Mouse (Mus musculus) hindbrain, embryonic 12.5 days (tissue): ENCODE measurements around the gene Zscan12. TPM values are rescaled to one million over a fixed set of nuclear protein-coding genes. Genes with fewer than 3 reads are reported as not detected.
A peak's percentile ranks its signal among the peaks of the same experiment; 100 is the strongest.

ENCODE experiments used
- ATAC-seq: fragments of 200-750 bp; cut with Nextera tagmentation; 2 replicates; pipeline ENCODE4 v1.8.0; 2017; ENCODE audit warnings: moderate TSS enrichment; ENCODE audit not compliant: low FRiP score
- H3K27ac ChIP-seq: fragments of 300-500 bp; sonication (generic); 2 replicates; pipeline ENCODE4 v1.5.1; 2016; ENCODE audit warnings: mild to moderate bottlenecking
- H3K27me3 ChIP-seq: fragments of 300-500 bp; sonication (generic); 2 replicates; pipeline ENCODE4 v1.6.1; 2016; ENCODE audit warnings: mild to moderate bottlenecking
- H3K36me3 ChIP-seq: fragments of 300-500 bp; sonication (generic); 2 replicates; pipeline ENCODE4 v1.6.1; 2016; ENCODE audit warnings: mild to moderate bottlenecking
- H3K4me1 ChIP-seq: fragments of 300-500 bp; sonication (generic); 2 replicates; pipeline ENCODE4 v1.6.1; 2016
- H3K4me2 ChIP-seq: fragments of 300-500 bp; sonication (generic); replicated peaks from 2 replicates; pipeline ENCODE4 v1.6.1; 2016; ENCODE audit warnings: mild to moderate bottlenecking
- H3K4me3 ChIP-seq: fragments of 300-500 bp; sonication (generic); 2 replicates; pipeline ENCODE4 v1.5.1; 2016; ENCODE audit warnings: mild to moderate bottlenecking
- H3K9ac ChIP-seq: fragments of 300-500 bp; sonication (generic); 2 replicates; pipeline ENCODE4 v1.6.1; 2016; ENCODE audit warnings: mild to moderate bottlenecking, moderate library complexity
- H3K9me3 ChIP-seq: fragments of 300-500 bp; sonication (generic); replicated peaks from 2 replicates; pipeline ENCODE4 v1.6.1; 2016; ENCODE audit warnings: mild to moderate bottlenecking
- WGBS: fragments of 180-500 bp; shearing (Covaris S2); methylation state at CpG from one replicate; pipeline ENCODE4 v1.1.7; 2016; 5-methylcytosine and 5-hydroxymethylcytosine counted together
- polyA plus RNA-seq: library from polyadenylated mRNA; unstranded; fragments of >200 nt; fragmentation: Nextera tagmentation; extraction: Ambion mirVana; gene quantifications from 2 replicates; pipeline ENCODE4 v1.2.1, GENCODE M21; 2016

The Zscan12 gene
- polyA plus RNA-seq, 1 experiment from 2014 or later: 17.0 TPM

DNA sequence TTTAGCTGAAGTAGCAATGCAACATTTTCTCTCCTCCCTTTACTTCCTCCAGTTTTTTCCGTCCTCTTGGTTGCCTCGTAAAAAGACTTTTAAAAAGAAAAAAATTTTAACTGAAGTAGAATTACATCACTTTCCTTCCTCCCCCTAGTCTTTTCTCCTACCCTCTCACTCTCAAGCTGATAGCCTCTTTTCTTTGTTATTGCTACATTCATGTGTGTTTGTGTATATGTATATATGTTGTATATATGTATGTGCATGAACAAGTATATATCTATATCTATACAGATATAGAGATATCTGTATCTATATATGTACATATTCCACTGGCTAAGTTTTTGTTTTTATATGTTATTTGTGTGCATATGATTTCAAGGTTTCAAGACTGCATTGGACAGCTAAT is 40.2 kb downstream of the Zscan12 start:
- Histone ChIP-seq H3K4me1 (peaks cover 19% of the 10 kb centered on the region), H3K9ac (peak overlapping the region; percentile 77; the same call in 1 of the 2 replicates), H3K4me3 (peak overlapping the region; percentile 57), H3K36me3 (peaks cover 8% of the 10 kb centered on the region; the same call in 1 of the 2 replicates), H3K27ac (no peak overlapping the region), H3K9me3 (no peaks in the 10 kb centered on the region), H3K4me2 (peak overlapping the region; percentile 75), H3K27me3 (0 out of 2 replicates have a peak, but pooled peaks cover 3% of the 10 kb centered on the region)
- ATAC-seq: peak; percentile 65
- WGBS: 0% methylated on average over 2 of the region's 2 CpGs

DNA sequence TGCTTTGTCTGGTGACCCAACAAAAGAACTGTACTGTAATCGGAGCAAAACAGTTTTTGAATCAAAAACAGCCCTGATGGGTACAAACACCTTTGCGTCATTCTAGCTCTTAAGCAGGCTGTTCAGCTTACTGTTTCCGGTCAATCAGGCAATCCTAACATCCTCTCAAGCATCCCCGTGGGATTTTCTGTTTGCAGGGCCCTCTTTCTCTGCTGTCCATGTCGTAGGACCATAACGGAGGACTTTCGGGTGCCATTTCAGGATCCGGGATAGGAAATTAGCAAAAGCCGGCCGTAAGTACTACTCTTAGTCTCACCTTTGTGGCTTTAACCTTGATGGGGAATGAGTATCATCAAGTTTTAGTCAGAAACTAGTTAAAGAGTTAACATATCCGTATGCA is 44.7 kb downstream of the Zscan12 start:
- Histone ChIP-seq H3K27me3 (0 out of 2 replicates have a peak, but pooled peaks cover 3% of the 10 kb centered on the region), H3K4me3 (no peak overlapping the region), H3K4me2 (no peak overlapping the region), H3K9ac (no peak overlapping the region), H3K36me3 (no peaks in the 10 kb centered on the region), H3K9me3 (no peaks in the 10 kb centered on the region), H3K27ac (no peak overlapping the region), H3K4me1 (peaks cover 3% of the 10 kb centered on the region)
- no peak for ATAC-seq
- WGBS: 81% methylated on average over 11 of the region's 11 CpGs

GRCm38 (mm10) chr13:21407969-21408804 is 45.6 kb downstream of the Zscan12 start:
- H3K27ac ChIP-seq: peak overlapping the region; percentile 72
- peaks cover 3% of the 10 kb centered on the region for H3K4me1 ChIP-seq
- peak; percentile 96 for ATAC-seq
- peak overlapping the region; percentile 66 for H3K9ac ChIP-seq
- peak overlapping the region; percentile 52 for H3K4me3 ChIP-seq
- H3K9me3 ChIP-seq: no peaks in the 10 kb centered on the region
- 0 out of 2 replicates have a peak, but pooled peaks cover 3% of the 10 kb centered on the region for H3K27me3 ChIP-seq
- 5% methylated on average over 27 of the region's 27 CpGs for WGBS
- H3K36me3 ChIP-seq: no peaks in the 10 kb centered on the region
- H3K4me2 ChIP-seq: peak overlapping the region; percentile 67

- Histone ChIP-seq H3K4me2 (peak overlapping the region; percentile 67), H3K9ac (peak overlapping the region; percentile 66), H3K27ac (peak overlapping the region; percentile 72), H3K4me3 (peak overlapping the region; percentile 52), H3K27me3 (0 out of 2 replicates have a peak, but pooled peaks cover 3% of the 10 kb centered on the region), H3K36me3 (no peaks in the 10 kb centered on the region), H3K9me3 (no peaks in the 10 kb centered on the region), H3K4me1 (peaks cover 3% of the 10 kb centered on the region)
- WGBS: 48% methylated on average over 11 of the region's 11 CpGs
- peak; percentile 23 for ATAC-seq
These were observed 46.3 kb downstream of the Zscan12 start for GRCm38 (mm10) chr13:21408805-21409459.

DNA sequence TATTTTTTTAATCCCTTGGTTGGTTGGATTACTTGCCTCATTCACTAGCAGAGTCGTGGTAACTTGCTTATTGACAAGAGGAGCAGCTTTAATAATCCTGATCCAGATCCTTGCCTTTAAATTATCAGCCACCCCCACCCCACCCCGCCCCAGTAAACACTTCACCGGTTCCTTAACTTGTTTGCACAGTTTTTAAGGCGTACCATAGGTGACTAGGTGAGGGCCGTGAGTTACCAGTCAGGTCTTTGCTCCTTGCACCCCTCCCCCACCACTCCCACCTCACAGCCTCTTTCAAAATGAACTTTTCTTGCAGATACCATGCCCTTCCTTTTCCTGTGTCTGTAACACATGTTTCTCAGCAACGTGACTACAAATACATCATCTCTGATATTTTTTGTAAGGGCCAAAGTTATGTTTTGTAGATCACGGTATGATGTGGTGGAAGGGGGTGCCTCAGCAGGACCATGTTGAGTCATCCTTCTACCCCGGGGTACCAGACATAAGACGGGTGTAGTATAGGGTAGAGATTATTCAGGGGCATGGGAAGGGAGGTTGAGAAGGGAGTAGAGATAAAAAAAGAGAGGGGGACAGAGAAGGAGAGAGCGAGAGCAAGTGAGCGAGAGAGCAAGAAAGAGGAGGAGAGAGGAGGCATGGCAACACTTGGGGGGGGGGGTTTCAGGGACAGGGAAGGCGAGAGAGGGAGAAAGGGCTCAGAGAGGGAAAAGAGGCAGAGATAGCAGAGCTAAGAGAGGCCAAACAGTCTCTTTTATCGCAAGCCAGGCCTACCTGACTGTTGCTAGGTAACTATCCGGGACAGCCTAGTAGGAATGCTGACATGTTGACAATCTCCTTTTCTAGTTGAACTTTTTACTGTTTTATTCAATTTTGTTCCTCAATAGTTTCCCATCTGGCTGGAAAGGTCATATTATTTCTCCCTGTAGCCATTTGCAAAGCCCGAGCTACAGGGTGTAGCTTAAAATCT is 51.9 kb downstream of the Zscan12 start:
- H3K36me3 ChIP-seq: no peaks in the 10 kb centered on the region
- no peak for ATAC-seq
- no peak overlapping the region for H3K27ac ChIP-seq
- no peaks in the 10 kb centered on the region for H3K4me1 ChIP-seq
- H3K4me2 ChIP-seq: no peak overlapping the region
- no peak overlapping the region for H3K9ac ChIP-seq
- H3K9me3 ChIP-seq: no peaks in the 10 kb centered on the region
- 67% methylated on average over 14 of the region's 15 CpGs for WGBS
- no peak overlapping the region for H3K4me3 ChIP-seq
- no peaks in the 10 kb centered on the region for H3K27me3 ChIP-seq

- Histone ChIP-seq H3K9me3 (no peaks in the 10 kb centered on the region), H3K9ac (no peak overlapping the region), H3K27me3 (no peaks in the 10 kb centered on the region), H3K4me1 (no peaks in the 10 kb centered on the region), H3K4me2 (no peak overlapping the region), H3K27ac (no peak overlapping the region), H3K36me3 (no peaks in the 10 kb centered on the region), H3K4me3 (no peak overlapping the region)
- no peak for ATAC-seq
- WGBS: 83% methylated on average over 4 of the region's 4 CpGs
These were observed 52.6 kb downstream of the Zscan12 start for GRCm38 (mm10) chr13:21415266-21415665.

DNA sequence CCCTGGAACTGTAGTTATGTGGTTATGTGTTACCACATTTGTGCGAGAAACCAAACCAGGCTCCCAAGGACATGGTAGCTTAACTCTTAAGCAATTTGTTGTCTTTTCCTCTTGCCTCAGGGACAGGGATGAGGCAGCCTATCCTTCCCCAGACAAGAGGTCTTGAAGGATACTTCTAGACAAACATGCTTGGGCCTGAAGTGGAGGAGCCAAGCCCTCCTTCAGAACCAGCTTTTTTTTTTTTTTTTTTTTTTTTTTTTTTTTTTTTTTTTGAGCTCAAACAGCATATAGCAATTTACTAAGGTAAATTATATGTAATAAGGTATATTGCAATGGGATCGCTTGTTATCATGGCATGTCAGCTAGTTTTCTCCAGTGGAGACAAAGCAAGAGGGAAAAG is 53.1 kb downstream of the Zscan12 start:
- no peaks in the 10 kb centered on the region for H3K9me3 ChIP-seq
- H3K27ac ChIP-seq: no peak overlapping the region
- H3K9ac ChIP-seq: no peak overlapping the region
- no peak overlapping the region for H3K4me2 ChIP-seq
- no peaks in the 10 kb centered on the region for H3K36me3 ChIP-seq
- WGBS: 93% methylated on average over 2 of the region's 2 CpGs
- no peaks in the 10 kb centered on the region for H3K27me3 ChIP-seq
- H3K4me3 ChIP-seq: no peak overlapping the region
- ATAC-seq: no peak
- no peaks in the 10 kb centered on the region for H3K4me1 ChIP-seq

- Histone ChIP-seq H3K36me3 (no peaks in the 10 kb centered on the region), H3K27ac (no peak overlapping the region), H3K27me3 (no peaks in the 10 kb centered on the region), H3K9me3 (no peaks in the 10 kb centered on the region), H3K4me3 (no peak overlapping the region), H3K4me2 (no peak overlapping the region), H3K9ac (no peak overlapping the region), H3K4me1 (no peaks in the 10 kb centered on the region)
- no peak for ATAC-seq
- WGBS: 82% methylated on average over 6 of the region's 6 CpGs
These were observed 54.8 kb downstream of the Zscan12 start for GRCm38 (mm10) chr13:21417298-21418010.

DNA sequence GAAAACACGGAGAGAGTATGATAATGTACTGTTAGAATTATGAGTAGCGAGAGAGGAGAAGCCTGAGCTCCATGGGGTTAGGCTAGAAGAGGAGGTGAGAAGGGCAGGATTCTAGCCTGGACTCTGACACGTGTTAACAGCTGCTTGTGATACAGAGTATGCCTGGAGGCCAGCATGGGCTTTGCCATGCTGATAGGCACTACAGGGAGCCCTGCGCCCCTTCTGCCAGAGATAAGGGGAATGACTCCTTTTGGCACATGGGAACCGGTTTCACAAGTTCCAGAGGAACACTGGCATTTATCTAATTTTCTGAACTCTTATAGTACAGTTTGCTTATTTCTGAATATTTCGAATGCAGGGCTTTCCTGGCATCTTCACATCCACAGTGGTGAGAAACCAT is 56.2 kb downstream of the Zscan12 start:
- 59% methylated on average over 6 of the region's 6 CpGs for WGBS

More for the DNA sequence above, 56.2 kb downstream of the Zscan12 start:
- no peak for ATAC-seq
- Histone ChIP-seq H3K4me2 (no peak overlapping the region), H3K27ac (no peak overlapping the region), H3K9me3 (no peaks in the 10 kb centered on the region), H3K4me1 (no peaks in the 10 kb centered on the region), H3K4me3 (no peak overlapping the region), H3K27me3 (no peaks in the 10 kb centered on the region), H3K36me3 (no peaks in the 10 kb centered on the region), H3K9ac (no peak overlapping the region)
